Mouse (Mus musculus): ENCODE measurements around the gene Olfr597. TPM values are rescaled to one million over a fixed set of nuclear protein-coding genes. Genes with fewer than 3 reads are reported as not detected.

The Olfr597 gene
- polyA plus RNA-seq (2015; fragmentation: Illumina TruSeq; extraction: RNeasy Lipid Tissue Mini Kit (QIAGEN cat#74804); ENCODE audit: insufficient read depth, low read depth, low replicate concordance), result not detected

DNA sequence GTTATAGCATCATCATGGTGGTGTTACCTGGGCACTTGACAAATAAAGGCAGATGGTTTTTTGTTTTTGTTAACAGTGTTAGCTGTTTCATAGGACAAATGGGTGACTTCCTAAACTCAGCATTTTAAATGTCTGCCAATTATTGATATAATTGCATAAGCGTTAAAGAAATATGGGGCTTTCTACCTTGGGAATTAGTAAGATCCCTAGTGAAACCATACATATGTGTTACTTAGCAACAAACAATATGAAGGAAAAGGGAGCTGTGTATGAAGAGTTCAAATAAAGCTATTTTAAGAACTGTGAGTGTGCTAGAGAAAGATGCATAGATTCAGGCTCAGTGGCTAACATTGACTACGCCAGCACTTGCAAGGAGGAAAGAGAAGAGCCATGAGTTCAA lies at the start of gene Olfr597:
TSS of gene Olfr597 (plus strand) at position 301 of the 400 bp plus-strand sequence.

DNA sequence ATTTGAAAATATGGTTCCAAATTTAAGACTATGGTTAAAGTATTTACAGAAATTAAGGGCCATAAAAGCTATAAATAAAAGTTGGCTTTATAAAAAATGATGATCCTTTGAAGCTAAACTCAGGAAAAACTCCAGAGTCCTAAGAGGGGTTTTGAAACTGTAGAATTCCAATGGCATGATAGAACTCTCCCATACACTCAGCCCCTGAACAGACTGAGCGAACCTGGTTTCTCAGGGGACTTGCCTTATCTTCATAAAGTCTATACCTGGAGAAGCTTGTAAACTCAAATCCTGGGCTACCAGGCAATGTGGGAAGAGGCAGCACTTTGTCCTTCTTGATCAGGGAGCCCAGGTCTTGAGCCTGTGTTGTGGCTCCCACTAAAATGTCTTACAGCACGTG lies 10.8 kb upstream of the Olfr597 start, which contains the start of gene Olfr596:
TSS of gene Olfr596 (plus strand) at position 301 of the 400 bp plus-strand sequence.

DNA sequence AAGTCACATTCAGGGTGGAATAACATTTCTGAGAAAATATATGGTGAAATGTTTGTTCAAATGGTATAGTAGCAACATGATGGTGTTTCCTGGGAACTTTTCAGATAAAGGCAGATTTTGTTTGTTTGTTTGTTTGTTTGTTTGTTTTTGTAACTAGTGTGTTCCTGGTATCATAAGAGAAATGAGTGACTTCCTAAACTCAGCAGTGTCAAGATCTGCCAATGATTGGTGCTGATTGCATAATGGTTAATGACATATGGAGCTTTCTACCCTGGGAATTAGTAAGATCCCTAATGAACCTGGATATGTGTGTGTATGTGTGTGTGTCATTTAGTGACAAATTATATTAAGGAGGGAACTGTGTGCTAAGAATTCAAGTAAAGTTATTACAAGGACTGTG lies 7.2 kb downstream of the Olfr597 start, which contains the start of gene Olfr598:
TSS of gene Olfr598 (plus strand) at position 301 of the 400 bp plus-strand sequence.

DNA sequence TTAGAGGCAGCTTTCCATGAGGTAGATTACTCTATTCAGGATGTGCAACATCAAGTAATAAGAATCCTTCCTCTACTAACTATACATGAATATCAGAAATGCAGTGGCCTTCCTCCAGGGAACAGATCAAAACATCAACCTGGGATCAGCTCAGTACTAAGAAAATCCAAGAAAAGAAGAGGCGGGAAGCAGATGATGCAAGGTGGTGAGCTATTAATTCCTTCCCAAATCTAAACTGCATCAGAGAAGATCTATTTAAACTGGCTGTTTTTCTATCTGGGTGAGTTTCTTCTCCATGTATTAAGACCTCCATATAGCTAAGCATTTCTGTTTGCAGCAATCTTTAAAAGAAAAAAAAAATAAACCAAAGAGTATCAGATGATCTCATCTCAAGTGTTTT lies 19.5 kb downstream of the Olfr597 start, which contains the start of gene Olfr599:
TSS of gene Olfr599 (plus strand) at position 301 of the 400 bp plus-strand sequence.

DNA sequence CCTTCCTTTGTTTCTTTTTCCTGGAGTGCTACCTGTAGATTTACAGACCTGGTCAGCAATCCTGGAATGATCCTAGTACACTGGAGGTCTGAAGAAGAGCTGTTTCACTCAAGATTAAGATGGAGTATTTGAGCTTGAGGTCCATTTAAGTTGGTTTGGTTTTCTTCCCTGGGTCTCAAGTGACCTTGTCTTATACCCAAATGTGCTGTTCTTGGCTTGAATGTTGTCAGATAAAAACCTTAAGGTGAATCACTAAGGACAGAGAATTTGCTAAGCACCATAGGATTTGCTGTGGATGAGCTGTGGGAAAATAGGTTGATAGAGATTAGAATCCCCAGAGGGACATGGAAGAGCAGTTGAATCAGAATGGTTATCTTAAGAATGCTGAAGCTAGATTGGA lies 33.5 kb downstream of the Olfr597 start, which contains the start of gene Olfr600:
TSS of gene Olfr600 (minus strand) at position 101 of the 400 bp plus-strand sequence.

DNA sequence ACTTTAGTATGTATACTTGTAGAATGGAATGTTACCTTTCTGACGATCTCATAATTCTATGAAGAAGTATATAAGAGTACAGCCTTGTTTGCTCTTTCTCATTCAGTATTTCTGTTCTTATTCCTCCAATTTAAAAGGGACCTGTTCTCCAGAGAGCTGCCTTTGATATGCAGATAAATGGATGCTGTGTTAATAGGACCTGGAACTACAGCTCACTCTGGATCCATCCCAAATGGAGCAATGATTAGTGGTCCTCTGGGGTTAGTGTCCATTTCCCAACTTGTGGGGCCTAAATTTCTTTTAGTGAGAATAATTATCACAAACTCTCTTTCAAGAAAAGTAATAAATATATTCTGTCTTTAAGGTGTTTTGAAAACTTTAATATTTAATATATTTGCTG lies 46.4 kb downstream of the Olfr597 start, which contains the start of gene Olfr601:
TSS of gene Olfr601 (minus strand) at position 101 of the 400 bp plus-strand sequence.

Other genes with a start within 250 kb of the Olfr597 start
- gene Olfr584, start 234.4 kb upstream of the Olfr597 start, polyA plus RNA-seq (2015; fragmentation: Illumina TruSeq; extraction: RNeasy Lipid Tissue Mini Kit (QIAGEN cat#74804); ENCODE audit: insufficient read depth, low read depth, low replicate concordance), result not detected
- not detected for gene Olfr585, start 218.6 kb upstream of the Olfr597 start, polyA plus RNA-seq (2015; fragmentation: Illumina TruSeq; extraction: RNeasy Lipid Tissue Mini Kit (QIAGEN cat#74804); ENCODE audit: insufficient read depth, low read depth, low replicate concordance)
- not detected for gene Olfr586, start 190.7 kb upstream of the Olfr597 start, polyA plus RNA-seq (2015; fragmentation: Illumina TruSeq; extraction: RNeasy Lipid Tissue Mini Kit (QIAGEN cat#74804); ENCODE audit: insufficient read depth, low read depth, low replicate concordance)
- gene Olfr588-ps1, start 175.4 kb upstream of the Olfr597 start, polyA plus RNA-seq (2015; fragmentation: Illumina TruSeq; extraction: RNeasy Lipid Tissue Mini Kit (QIAGEN cat#74804); ENCODE audit: insufficient read depth, low read depth, low replicate concordance), result not detected
- gene Olfr589, start 160.0 kb upstream of the Olfr597 start, polyA plus RNA-seq (2015; fragmentation: Illumina TruSeq; extraction: RNeasy Lipid Tissue Mini Kit (QIAGEN cat#74804); ENCODE audit: insufficient read depth, low read depth, low replicate concordance), result not detected
- gene Olfr591, start 138.0 kb upstream of the Olfr597 start, polyA plus RNA-seq (2015; fragmentation: Illumina TruSeq; extraction: RNeasy Lipid Tissue Mini Kit (QIAGEN cat#74804); ENCODE audit: insufficient read depth, low read depth, low replicate concordance), result not detected
- gene Olfr592, start 131.5 kb upstream of the Olfr597 start, polyA plus RNA-seq (2015; fragmentation: Illumina TruSeq; extraction: RNeasy Lipid Tissue Mini Kit (QIAGEN cat#74804); ENCODE audit: insufficient read depth, low read depth, low replicate concordance), result not detected
- gene Olfr593, start 104.5 kb upstream of the Olfr597 start, polyA plus RNA-seq (2015; fragmentation: Illumina TruSeq; extraction: RNeasy Lipid Tissue Mini Kit (QIAGEN cat#74804); ENCODE audit: insufficient read depth, low read depth, low replicate concordance), result not detected
- gene Olfr594, start 99.3 kb upstream of the Olfr597 start, polyA plus RNA-seq (2015; fragmentation: Illumina TruSeq; extraction: RNeasy Lipid Tissue Mini Kit (QIAGEN cat#74804); ENCODE audit: insufficient read depth, low read depth, low replicate concordance), result not detected
- gene Usp17ld, start 63.8 kb upstream of the Olfr597 start, polyA plus RNA-seq (2015; fragmentation: Illumina TruSeq; extraction: RNeasy Lipid Tissue Mini Kit (QIAGEN cat#74804); ENCODE audit: insufficient read depth, low read depth, low replicate concordance), result not detected
- not detected for gene Olfr596, start 10.7 kb upstream of the Olfr597 start, polyA plus RNA-seq (2015; fragmentation: Illumina TruSeq; extraction: RNeasy Lipid Tissue Mini Kit (QIAGEN cat#74804); ENCODE audit: insufficient read depth, low read depth, low replicate concordance)
- not detected for gene Olfr598, start 7.3 kb downstream of the Olfr597 start, polyA plus RNA-seq (2015; fragmentation: Illumina TruSeq; extraction: RNeasy Lipid Tissue Mini Kit (QIAGEN cat#74804); ENCODE audit: insufficient read depth, low read depth, low replicate concordance)
- not detected for gene Olfr599, start 19.6 kb downstream of the Olfr597 start, polyA plus RNA-seq (2015; fragmentation: Illumina TruSeq; extraction: RNeasy Lipid Tissue Mini Kit (QIAGEN cat#74804); ENCODE audit: insufficient read depth, low read depth, low replicate concordance)
- gene Olfr600, start 33.4 kb downstream of the Olfr597 start, polyA plus RNA-seq (2015; fragmentation: Illumina TruSeq; extraction: RNeasy Lipid Tissue Mini Kit (QIAGEN cat#74804); ENCODE audit: insufficient read depth, low read depth, low replicate concordance), result not detected
- not detected for gene Olfr601, start 46.3 kb downstream of the Olfr597 start, polyA plus RNA-seq (2015; fragmentation: Illumina TruSeq; extraction: RNeasy Lipid Tissue Mini Kit (QIAGEN cat#74804); ENCODE audit: insufficient read depth, low read depth, low replicate concordance)
- gene Olfr603, start 69.9 kb downstream of the Olfr597 start, polyA plus RNA-seq (2015; fragmentation: Illumina TruSeq; extraction: RNeasy Lipid Tissue Mini Kit (QIAGEN cat#74804); ENCODE audit: insufficient read depth, low read depth, low replicate concordance), result not detected
- not detected for gene Usp17lc, start 98.8 kb downstream of the Olfr597 start, polyA plus RNA-seq (2015; fragmentation: Illumina TruSeq; extraction: RNeasy Lipid Tissue Mini Kit (QIAGEN cat#74804); ENCODE audit: insufficient read depth, low read depth, low replicate concordance)
- gene Olfr605, start 129.1 kb downstream of the Olfr597 start, polyA plus RNA-seq (2015; fragmentation: Illumina TruSeq; extraction: RNeasy Lipid Tissue Mini Kit (QIAGEN cat#74804); ENCODE audit: insufficient read depth, low read depth, low replicate concordance), result not detected
- not detected for gene Olfr606, start 132.7 kb downstream of the Olfr597 start, polyA plus RNA-seq (2015; fragmentation: Illumina TruSeq; extraction: RNeasy Lipid Tissue Mini Kit (QIAGEN cat#74804); ENCODE audit: insufficient read depth, low read depth, low replicate concordance)
- gene Olfr607, start 147.8 kb downstream of the Olfr597 start, polyA plus RNA-seq (2015; fragmentation: Illumina TruSeq; extraction: RNeasy Lipid Tissue Mini Kit (QIAGEN cat#74804); ENCODE audit: insufficient read depth, low read depth, low replicate concordance), result not detected
- not detected for gene Olfr608, start 153.6 kb downstream of the Olfr597 start, polyA plus RNA-seq (2015; fragmentation: Illumina TruSeq; extraction: RNeasy Lipid Tissue Mini Kit (QIAGEN cat#74804); ENCODE audit: insufficient read depth, low read depth, low replicate concordance)
- gene Olfr609, start 181.7 kb downstream of the Olfr597 start, polyA plus RNA-seq (2015; fragmentation: Illumina TruSeq; extraction: RNeasy Lipid Tissue Mini Kit (QIAGEN cat#74804); ENCODE audit: insufficient read depth, low read depth, low replicate concordance), result not detected
- gene Olfr610, start 195.8 kb downstream of the Olfr597 start, polyA plus RNA-seq (2015; fragmentation: Illumina TruSeq; extraction: RNeasy Lipid Tissue Mini Kit (QIAGEN cat#74804); ENCODE audit: insufficient read depth, low read depth, low replicate concordance), result not detected
- gene Olfr611, start 204.5 kb downstream of the Olfr597 start, polyA plus RNA-seq (2015; fragmentation: Illumina TruSeq; extraction: RNeasy Lipid Tissue Mini Kit (QIAGEN cat#74804); ENCODE audit: insufficient read depth, low read depth, low replicate concordance), result not detected
- not detected for gene Olfr612, start 226.4 kb downstream of the Olfr597 start, polyA plus RNA-seq (2015; fragmentation: Illumina TruSeq; extraction: RNeasy Lipid Tissue Mini Kit (QIAGEN cat#74804); ENCODE audit: insufficient read depth, low read depth, low replicate concordance)
- gene Olfr613, start 231.8 kb downstream of the Olfr597 start, polyA plus RNA-seq (2015; fragmentation: Illumina TruSeq; extraction: RNeasy Lipid Tissue Mini Kit (QIAGEN cat#74804); ENCODE audit: insufficient read depth, low read depth, low replicate concordance), result not detected
- gene Olfr615, start 239.8 kb downstream of the Olfr597 start, polyA plus RNA-seq (2015; fragmentation: Illumina TruSeq; extraction: RNeasy Lipid Tissue Mini Kit (QIAGEN cat#74804); ENCODE audit: insufficient read depth, low read depth, low replicate concordance), result not detected